Mouse (Mus musculus) lung, embryonic 16.5 days (tissue): ENCODE results near the gene Gm26566. TPM values are rescaled to one million over a fixed set of nuclear protein-coding genes. Genes with fewer than 3 reads are reported as not detected.

ENCODE experiments used
- ATAC-seq: fragments of 200-750 bp; cut with Nextera tagmentation; 2 replicates; pipeline ENCODE4 v1.8.0; 2017; ENCODE audit warnings: low read depth, mild to moderate bottlenecking, moderate library complexity
- H3K27ac ChIP-seq: fragments of 300-500 bp; sonication (generic); 2 replicates; pipeline ENCODE4 v1.5.1; 2014; ENCODE audit warnings: mild to moderate bottlenecking, control low read depth, low read length
- H3K27me3 ChIP-seq: fragments of 300-500 bp; sonication (generic); 2 replicates; pipeline ENCODE4 v1.6.1; 2014; ENCODE audit warnings: low read depth, low read length, mixed read lengths; ENCODE audit not compliant: control insufficient read depth, insufficient read depth
- H3K36me3 ChIP-seq: fragments of 300-500 bp; sonication (generic); 2 replicates; pipeline ENCODE4 v1.6.1; 2014; ENCODE audit warnings: low read length; ENCODE audit not compliant: control insufficient read depth, insufficient read depth
- H3K4me1 ChIP-seq: fragments of 300-500 bp; sonication (generic); replicated peaks from 2 replicates; pipeline ENCODE4 v1.6.1; 2014; ENCODE audit warnings: low read length, mixed read lengths; ENCODE audit not compliant: control insufficient read depth, insufficient read depth
- H3K4me2 ChIP-seq: fragments of 300-500 bp; sonication (generic); 2 replicates; pipeline ENCODE4 v1.6.1; 2014; ENCODE audit warnings: low read depth, low read length, control low read depth
- H3K4me3 ChIP-seq: fragments of 300-500 bp; sonication (generic); 2 replicates; pipeline ENCODE4 v1.5.1; 2014; ENCODE audit warnings: mild to moderate bottlenecking, low read length, control low read depth
- H3K9ac ChIP-seq: fragments of 300-500 bp; sonication (generic); 2 replicates; pipeline ENCODE4 v1.6.1; 2014; ENCODE audit warnings: low read length, control low read depth
- H3K9me3 ChIP-seq: fragments of 300-500 bp; sonication (generic); 2 replicates; pipeline ENCODE4 v1.6.1; 2016; ENCODE audit warnings: low read length; ENCODE audit not compliant: control insufficient read depth
- WGBS: fragments of 180-500 bp; shearing (Covaris S2); extraction: QIAGEN DNeasy Blood & Tissue Kit; methylation state at CpG from one replicate; pipeline ENCODE4 v1.1.7; 2014; 5-methylcytosine and 5-hydroxymethylcytosine counted together
- polyA plus RNA-seq: library from polyadenylated mRNA; unstranded; fragments of >200 nt; fragmentation: Nextera tagmentation; extraction: Ambion mirVana; gene quantifications from 2 replicates; pipeline ENCODE4 v1.2.1, GENCODE M21; 2015

Gene Gm26566
- polyA plus RNA-seq, 1 experiment from 2014 or later, result 1.2 TPM

DNA sequence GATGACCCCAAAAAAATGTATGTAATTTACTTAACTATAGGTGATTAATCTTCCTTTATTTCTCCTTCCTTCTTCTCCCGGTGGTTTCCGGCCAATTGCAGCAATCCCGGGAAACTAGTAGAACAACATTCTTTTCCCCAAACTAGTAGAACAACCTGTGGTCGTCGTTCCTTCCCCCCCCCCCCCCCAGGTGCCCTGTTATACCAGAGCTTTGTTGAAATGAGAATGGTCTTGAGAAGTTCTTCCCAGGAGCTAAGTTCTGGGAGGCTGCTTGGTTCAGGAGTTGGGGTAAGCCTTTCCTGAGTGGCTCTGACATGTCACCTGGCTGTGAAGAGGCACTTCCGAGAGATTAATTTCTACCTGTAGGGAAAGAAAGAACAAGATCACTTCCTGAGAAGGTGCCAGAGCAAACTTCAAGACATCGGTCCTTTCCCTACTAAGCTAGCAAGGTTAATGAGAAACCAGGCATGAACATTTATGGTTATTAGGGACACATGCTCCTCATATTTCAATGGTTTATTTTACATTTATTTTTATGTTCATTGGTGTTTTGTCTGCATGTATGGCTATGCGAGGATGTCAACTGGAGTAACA is 2.0 kb downstream of the Gm26566 start:
- H3K4me1 ChIP-seq, result peaks cover 16% of the 10 kb centered on the region
- H3K4me3 ChIP-seq, result no peak overlapping the region
- no peak overlapping the region for H3K4me2 ChIP-seq
- H3K27ac ChIP-seq, result peak overlapping the region; percentile 86
- 46% methylated on average over 8 of the region's 8 CpGs for WGBS
- no peak overlapping the region for H3K9ac ChIP-seq
- H3K9me3 ChIP-seq, result no peaks in the 10 kb centered on the region
- peak; percentile 43 for ATAC-seq
- H3K36me3 ChIP-seq, result peaks cover 7% of the 10 kb centered on the region
- no peaks in the 10 kb centered on the region for H3K27me3 ChIP-seq

DNA sequence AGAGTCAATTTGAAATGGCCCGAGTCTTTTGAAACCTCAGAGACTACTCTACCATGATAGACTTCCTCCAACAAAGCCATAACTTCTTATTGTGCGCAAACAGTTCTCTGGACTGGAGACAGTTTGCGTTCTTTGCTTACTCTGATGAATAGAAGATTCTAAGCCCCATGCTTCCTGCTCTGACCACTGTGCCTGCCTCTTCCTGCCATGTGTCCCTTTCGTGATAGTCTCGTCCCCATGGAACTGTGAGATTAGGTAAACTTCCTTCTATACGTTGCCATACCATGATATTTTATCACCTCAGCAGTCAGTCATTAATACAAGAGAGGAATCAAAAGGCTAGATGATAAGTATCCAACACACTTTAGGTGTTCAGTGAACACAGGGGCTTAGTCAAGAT is 5.1 kb downstream of the Gm26566 start:
- no peaks in the 10 kb centered on the region for H3K9me3 ChIP-seq
- WGBS, result 69% methylated on average over 6 of the region's 6 CpGs
- H3K9ac ChIP-seq, result no peak overlapping the region
- H3K4me2 ChIP-seq, result no peak overlapping the region
- no peak overlapping the region for H3K4me3 ChIP-seq
- H3K27ac ChIP-seq, result no peak overlapping the region
- no peaks in the 10 kb centered on the region for H3K4me1 ChIP-seq
- H3K27me3 ChIP-seq, result no peaks in the 10 kb centered on the region
- no peak for ATAC-seq
- no peaks in the 10 kb centered on the region for H3K36me3 ChIP-seq

DNA sequence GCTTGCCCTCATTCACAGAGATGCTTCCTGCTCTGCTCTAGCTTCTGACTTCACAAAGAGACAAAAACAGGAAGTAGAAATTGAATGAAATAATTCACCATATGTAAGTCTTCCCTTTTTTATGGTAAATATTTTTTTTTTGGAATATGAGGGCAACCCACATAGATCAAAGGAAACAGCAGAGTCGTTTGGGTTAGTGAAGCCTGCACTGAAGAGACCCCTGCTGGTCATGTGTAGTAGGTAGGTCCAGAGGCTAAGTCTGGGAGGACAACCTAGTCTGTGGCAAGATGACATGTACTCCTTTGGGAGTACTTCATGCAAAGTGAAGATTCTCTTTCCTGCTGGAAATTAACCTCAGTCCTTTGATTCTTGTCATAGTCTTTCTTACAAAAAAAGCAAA is 5.7 kb downstream of the Gm26566 start:
- no peak for ATAC-seq
- H3K9me3 ChIP-seq, result no peaks in the 10 kb centered on the region
- H3K27me3 ChIP-seq, result no peaks in the 10 kb centered on the region
- H3K4me2 ChIP-seq, result no peak overlapping the region
- H3K4me3 ChIP-seq, result no peak overlapping the region
- H3K36me3 ChIP-seq, result no peaks in the 10 kb centered on the region
- no peaks in the 10 kb centered on the region for H3K4me1 ChIP-seq
- 3% methylated on average over 1 of the region's 1 CpGs for WGBS
- H3K9ac ChIP-seq, result no peak overlapping the region
- no peak overlapping the region for H3K27ac ChIP-seq

DNA sequence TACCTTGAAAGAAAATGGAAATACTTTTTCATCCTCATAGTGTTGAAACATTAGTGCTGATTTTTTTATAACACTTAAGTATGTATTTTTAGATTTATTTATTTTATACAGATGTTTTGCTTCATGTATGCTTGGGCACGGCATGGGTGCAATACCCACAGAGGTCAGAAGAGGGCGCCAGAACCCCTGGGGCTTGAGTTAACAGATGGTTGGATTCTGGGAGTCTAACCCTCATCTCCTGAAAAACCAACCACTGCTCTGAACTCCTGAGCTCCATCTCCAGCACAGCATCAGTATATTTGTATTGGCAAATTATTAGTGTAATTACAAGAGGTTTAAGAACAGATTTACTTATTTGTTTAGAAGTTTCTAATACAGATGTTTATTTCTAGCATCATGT is 16.9 kb downstream of the Gm26566 start:
- WGBS, result 4% methylated on average over 2 of the region's 2 CpGs

DNA sequence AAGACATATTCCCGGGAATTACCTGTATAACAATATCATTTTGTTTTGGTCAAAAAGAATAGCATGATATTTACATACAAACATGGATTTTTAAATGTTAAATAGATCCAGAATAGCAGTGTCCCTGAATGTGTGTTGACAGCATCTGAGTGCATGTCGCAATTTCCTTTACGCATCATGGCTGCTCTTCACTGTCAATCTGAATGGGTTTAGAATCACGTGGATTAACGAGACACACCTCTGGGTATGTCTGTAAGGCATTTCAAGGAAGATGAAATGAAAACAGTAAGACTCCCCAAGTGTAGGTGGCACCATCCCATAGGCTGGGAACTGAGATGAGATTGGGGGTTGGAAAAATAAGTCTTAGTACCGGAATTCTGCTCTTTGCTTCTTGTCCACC is 17.4 kb downstream of the Gm26566 start:
- no peak overlapping the region for H3K27ac ChIP-seq
- no peaks in the 10 kb centered on the region for H3K36me3 ChIP-seq
- ATAC-seq, result no peak
- no peak overlapping the region for H3K4me3 ChIP-seq
- H3K9ac ChIP-seq, result no peak overlapping the region
- H3K4me2 ChIP-seq, result no peak overlapping the region
- no peaks in the 10 kb centered on the region for H3K9me3 ChIP-seq
- H3K27me3 ChIP-seq, result no peaks in the 10 kb centered on the region
- WGBS, result 81% methylated on average over 6 of the region's 6 CpGs
- 0 out of 2 replicates have a peak, but pooled peaks cover 5% of the 10 kb centered on the region for H3K4me1 ChIP-seq

More for the DNA sequence above, 16.9 kb downstream of the Gm26566 start:
- Histone ChIP-seq H3K27me3 (no peaks in the 10 kb centered on the region), H3K27ac (no peak overlapping the region), H3K9me3 (no peaks in the 10 kb centered on the region), H3K36me3 (no peaks in the 10 kb centered on the region), H3K4me2 (no peak overlapping the region), H3K9ac (no peak overlapping the region), H3K4me1 (0 out of 2 replicates have a peak, but pooled peaks cover 5% of the 10 kb centered on the region), H3K4me3 (no peak overlapping the region)
- ATAC-seq, result peak; percentile 57; the same call in 1 of the 2 replicates

DNA sequence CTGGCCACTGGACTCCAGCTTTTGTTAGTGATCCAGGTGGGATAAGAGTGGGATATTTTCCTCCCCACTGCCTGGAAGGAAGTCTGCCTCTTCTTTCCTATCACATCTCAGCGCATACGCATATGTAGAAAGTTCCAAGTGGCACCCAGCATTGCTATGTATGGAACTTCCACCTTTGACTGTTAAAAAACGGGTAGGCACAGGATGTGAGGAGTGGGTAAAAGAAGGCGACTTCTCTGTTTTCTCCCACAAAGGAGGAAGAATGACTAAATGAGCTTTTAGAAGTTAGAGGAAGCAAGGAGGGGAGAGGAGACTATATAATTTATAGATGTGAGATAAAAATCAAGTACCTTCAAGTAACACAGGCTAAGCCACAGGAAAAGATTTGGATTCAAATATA is 19.8 kb downstream of the Gm26566 start:
- 87% methylated on average over 4 of the region's 4 CpGs for WGBS
- Histone ChIP-seq H3K9me3 (no peaks in the 10 kb centered on the region), H3K9ac (no peak overlapping the region), H3K27me3 (no peaks in the 10 kb centered on the region), H3K4me2 (no peak overlapping the region), H3K36me3 (no peaks in the 10 kb centered on the region), H3K27ac (no peak overlapping the region), H3K4me3 (no peak overlapping the region), H3K4me1 (0 out of 2 replicates have a peak, but pooled peaks cover 5% of the 10 kb centered on the region)
- no peak for ATAC-seq

DNA sequence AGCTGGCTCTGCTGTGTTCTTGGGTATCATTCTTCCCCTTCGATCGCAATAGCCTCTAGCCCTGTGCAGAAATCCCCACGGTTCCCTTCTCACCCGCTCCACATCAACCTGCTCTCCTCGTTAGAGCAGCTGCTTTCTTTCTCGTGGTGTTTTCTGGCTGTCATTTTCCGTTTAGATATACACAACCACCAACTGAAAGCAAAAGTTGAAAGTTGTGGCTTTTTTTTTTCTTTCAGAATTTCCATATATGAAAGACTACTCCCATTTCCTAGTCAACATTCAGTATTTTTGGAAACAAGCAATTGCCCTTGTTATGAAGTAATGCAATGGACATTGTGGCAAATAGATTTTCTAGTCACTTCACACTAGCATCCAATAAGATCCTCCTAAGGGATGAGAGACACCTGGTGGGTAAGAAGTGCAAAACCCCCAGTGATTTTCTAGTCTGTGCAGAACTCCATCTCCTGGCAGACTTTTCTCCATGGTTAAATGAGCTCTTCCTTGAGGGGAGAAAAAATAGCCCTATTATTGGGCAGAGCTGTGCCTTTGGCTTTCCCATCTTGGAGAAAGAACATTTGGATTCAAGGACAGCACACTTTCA is 21.3 kb downstream of the Gm26566 start:
- 0 out of 2 replicates have a peak, but pooled peaks cover 5% of the 10 kb centered on the region for H3K4me1 ChIP-seq
- no peaks in the 10 kb centered on the region for H3K36me3 ChIP-seq
- WGBS, result 54% methylated on average over 7 of the region's 7 CpGs
- no peaks in the 10 kb centered on the region for H3K9me3 ChIP-seq
- H3K4me2 ChIP-seq, result no peak overlapping the region
- H3K9ac ChIP-seq, result no peak overlapping the region
- H3K4me3 ChIP-seq, result no peak overlapping the region
- H3K27me3 ChIP-seq, result no peaks in the 10 kb centered on the region
- peak overlapping the region; percentile 7; the same call in 1 of the 2 replicates for H3K27ac ChIP-seq
- ATAC-seq, result 0 out of 2 replicates have a peak, but pooled peaks have one; percentile 38

DNA sequence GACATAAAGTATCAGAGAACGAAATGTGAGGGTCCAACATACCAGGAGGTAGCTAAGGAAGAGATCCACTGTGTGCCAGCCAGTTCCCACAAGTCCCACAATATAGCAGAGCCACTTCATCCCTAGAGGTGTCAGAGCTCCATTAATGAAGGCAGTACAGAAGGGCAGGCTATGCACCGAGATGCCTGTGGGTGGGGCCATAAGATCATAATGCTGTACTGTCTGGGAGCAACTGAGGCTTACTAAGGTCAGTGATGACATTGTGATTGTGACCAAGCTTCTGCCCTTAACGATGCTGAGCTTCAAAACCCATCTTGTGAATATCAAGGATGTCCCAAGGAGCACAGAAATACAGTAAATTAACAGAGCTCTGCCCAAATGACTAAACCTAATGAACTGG is 22.6 kb downstream of the Gm26566 start:
- H3K9me3 ChIP-seq, result no peaks in the 10 kb centered on the region
- H3K4me2 ChIP-seq, result no peak overlapping the region
- 0 out of 2 replicates have a peak, but pooled peaks cover 5% of the 10 kb centered on the region for H3K4me1 ChIP-seq
- no peak overlapping the region for H3K27ac ChIP-seq
- no peak for ATAC-seq
- no peak overlapping the region for H3K4me3 ChIP-seq
- no peaks in the 10 kb centered on the region for H3K36me3 ChIP-seq
- WGBS, result 62% methylated on average over 3 of the region's 3 CpGs
- no peak overlapping the region for H3K9ac ChIP-seq
- H3K27me3 ChIP-seq, result no peaks in the 10 kb centered on the region

DNA sequence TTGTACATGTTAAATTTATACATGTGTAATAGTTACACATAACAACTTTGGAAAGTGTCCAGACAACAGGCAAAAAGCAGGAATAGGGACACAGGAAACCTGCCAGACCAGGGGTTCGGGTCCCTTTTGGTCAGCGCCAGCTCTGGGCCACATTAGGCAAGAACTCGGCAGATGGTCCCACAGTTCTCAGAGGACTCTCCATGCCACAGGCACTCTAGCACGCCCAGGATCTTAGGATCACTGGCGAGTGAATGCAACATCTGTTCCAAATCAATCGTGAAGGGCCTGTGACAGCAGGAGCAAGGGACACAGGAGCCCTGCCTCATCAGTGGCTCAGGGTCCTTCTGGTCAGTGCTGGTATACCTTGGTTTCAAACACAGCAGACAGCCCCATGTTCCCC is 28.3 kb downstream of the Gm26566 start:
- no peak overlapping the region for H3K9ac ChIP-seq
- no peaks in the 10 kb centered on the region for H3K4me1 ChIP-seq
- no peak for ATAC-seq
- no peaks in the 10 kb centered on the region for H3K36me3 ChIP-seq
- no peak overlapping the region for H3K4me3 ChIP-seq
- WGBS, result 61% methylated on average over 6 of the region's 6 CpGs
- H3K9me3 ChIP-seq, result no peaks in the 10 kb centered on the region
- H3K27ac ChIP-seq, result no peak overlapping the region
- H3K4me2 ChIP-seq, result no peak overlapping the region
- H3K27me3 ChIP-seq, result no peaks in the 10 kb centered on the region
